8 mouse cellular contexts compared by ENCODE assay signal in genomic region chr15:8442156-8442555, GRCm38 (mm10). TPM values are rescaled to one million over a fixed set of nuclear protein-coding genes. Genes with fewer than 3 reads are reported as not detected.
DNase-seq lines count a peak whose midpoint lies in the region; ATAC-seq and TF ChIP-seq lines count a peak whose summit lies in the region.

No protein-coding gene starts in this region.

- no peak for TF ChIP-seq CTCF in gastrocnemius, adult 2 months (IDR thresholded peaks at IDR 0.05)

- peak; percentile 28 for DNase-seq in gastrocnemius, adult 2 months
- DNase-seq in gastrocnemius, postnatal 4 days (ENCODE audit: low spot score in 2 of 2): no peak
- DNase-seq in adrenal gland, postnatal 10 days: peak; percentile 53
- peak; percentile 46 for DNase-seq in forelimb bud, embryonic 11.5 days (ENCODE audit: low read depth, low spot score)
- DNase-seq in spleen, adult 18-20 months: no peak
- no peak for DNase-seq in left cerebral cortex, postnatal 36 days (ENCODE audit: low spot score in 2 of 2)

- intact Hi-C loops in gastrocnemius, adult 2 months (cut with DNase I): no loop called here
- intact Hi-C loops in left cerebral cortex, postnatal 36 days (cut with DNase I): loop anchor here (5.0 kb wide), 1 partner anchor 135 kb away; no protein-coding TSS in a partner anchor

- H3K4me1 ChIP-seq in kidney, embryonic 14.5 days (ENCODE audit: control insufficient read depth, insufficient read depth, low read length): peaks cover 2% of the 10 kb centered on the region; the same call in 1 of the 2 replicates
- H3K4me1 ChIP-seq in midbrain, embryonic 13.5 days (replicated peaks): peaks cover 28% of the 10 kb centered on the region

- WGBS in kidney, embryonic 14.5 days: 2% methylated on average over 11 of the region's 11 CpGs
- 3% methylated on average over 11 of the region's 11 CpGs for WGBS in midbrain, embryonic 13.5 days

- H3K4me2 ChIP-seq in kidney, embryonic 14.5 days (replicated peaks; ENCODE audit: low read depth, low read length): peak overlapping the region; percentile 73
- peak overlapping the region; percentile 98 for H3K4me2 ChIP-seq in midbrain, embryonic 13.5 days (replicated peaks)

- H3K9me3 ChIP-seq in kidney, embryonic 14.5 days (ENCODE audit: control insufficient read depth, low read length): no peaks in the 10 kb centered on the region
- no peaks in the 10 kb centered on the region for H3K9me3 ChIP-seq in midbrain, embryonic 13.5 days

- H3K4me3 ChIP-seq in gastrocnemius, adult 2 months: peak overlapping the region; percentile 98
- H3K4me3 ChIP-seq in kidney, embryonic 14.5 days (ENCODE audit: low read length): peak overlapping the region; percentile 71
- H3K4me3 ChIP-seq in midbrain, embryonic 13.5 days (replicated peaks): peak overlapping the region; percentile 93

- peak overlapping the region; percentile 99 for H3K27ac ChIP-seq in gastrocnemius, adult 2 months
- peak overlapping the region; percentile 43; the same call in 1 of the 2 replicates for H3K27ac ChIP-seq in kidney, embryonic 14.5 days (ENCODE audit: low read depth, low read length)
- no peak overlapping the region for H3K27ac ChIP-seq in midbrain, embryonic 13.5 days

- H3K36me3 ChIP-seq in kidney, embryonic 14.5 days (ENCODE audit: control insufficient read depth, insufficient read depth, low read length): no peaks in the 10 kb centered on the region
- no peaks in the 10 kb centered on the region for H3K36me3 ChIP-seq in midbrain, embryonic 13.5 days

- peak overlapping the region; percentile 95 for H3K9ac ChIP-seq in kidney, embryonic 14.5 days (ENCODE audit: low read depth, low read length)
- H3K9ac ChIP-seq in midbrain, embryonic 13.5 days (replicated peaks): peak overlapping the region; percentile 99

- ATAC-seq in kidney, embryonic 14.5 days (ENCODE audit: low FRiP score, low TSS enrichment): no peak
- no peak for ATAC-seq in midbrain, embryonic 13.5 days

- H3K27me3 ChIP-seq in kidney, embryonic 14.5 days (ENCODE audit: control insufficient read depth, insufficient read depth, low read length): no peaks in the 10 kb centered on the region
- no peaks in the 10 kb centered on the region for H3K27me3 ChIP-seq in midbrain, embryonic 13.5 days

RNA-seq across cellular contexts. Expression of gene Nipbl, which starts 2.1 kb away (rescaled TPM):
- 10 to 100 TPM; 23.6 to 24.6 TPM for total RNA-seq in gastrocnemius, adult 2 months (2021)
- 10 to 100 TPM; 35.8 to 40.2 TPM for total RNA-seq in gastrocnemius, postnatal 4 days (2021)
- 10 to 100 TPM; 38.2 to 46.9 TPM for total RNA-seq in adrenal gland, postnatal 10 days (2021)
- polyA plus RNA-seq in kidney, embryonic 14.5 days (2014; fragmentation: Nextera tagmentation; extraction: Ambion mirVana): 21.4 and 27.4 TPM in 2 replicates
- polyA plus RNA-seq in midbrain, embryonic 13.5 days (2015; fragmentation: Nextera tagmentation; extraction: Ambion mirVana): 20.5 TPM in 2 replicates
- 10 to 100 TPM; 23.5 to 34.2 TPM for total RNA-seq in left cerebral cortex, postnatal 36 days (2021)

Comparison
In these comparisons a context has a peak if more than half of its experiments do, and no peak if none do; other contexts are left out.
1. DNase-seq: peak in gastrocnemius, adult 2 months (single experiment), adrenal gland, postnatal 10 days (single experiment) and forelimb bud, embryonic 11.5 days (single experiment); none in gastrocnemius, postnatal 4 days (0 of 2), spleen, adult 18-20 months (0 of 2) and left cerebral cortex, postnatal 36 days (0 of 2).
2. Peak in every context shown above with its lines, with median percentiles within 50 percentile points of each other: H3K4me3 ChIP-seq.